Mouse (Mus musculus) liver, embryonic 14.5 days (tissue): ENCODE results near the gene Huwe1.

ENCODE experiments used
- CTCF ChIP-seq: IDR thresholded peaks from 2 replicates; pipeline ENCODE4 v1.5.1; 2016; ENCODE audit warnings: antibody characterized with exemption, low read depth, control low read depth
- EP300 ChIP-seq: IDR thresholded peaks from 2 replicates; pipeline ENCODE4 v1.6.1; 2016; ENCODE audit warnings: antibody characterized with exemption, low read depth

DNA sequence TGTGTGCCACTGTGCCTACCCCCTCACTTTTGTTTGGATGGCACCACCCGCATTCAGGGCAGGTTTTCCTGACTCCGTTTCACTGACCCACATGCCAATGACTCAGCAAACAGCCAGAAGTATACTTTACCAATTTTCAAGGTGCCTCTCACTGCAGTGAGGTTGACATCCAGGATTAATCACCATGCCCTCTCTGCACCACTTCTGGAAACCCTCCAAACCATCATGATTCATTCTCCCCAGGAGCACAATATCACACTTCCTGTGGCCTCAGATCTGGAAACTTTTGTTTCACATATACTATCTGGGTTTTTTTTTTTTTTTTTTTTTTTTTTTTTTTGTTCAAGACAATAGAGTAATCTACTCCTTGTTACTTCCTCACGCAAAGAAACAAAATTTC lies 150.6 kb downstream of the Huwe1 start:
- TF ChIP-seq EP300 = no peak
- no peak for TF ChIP-seq CTCF
